Comparison of ENCODE assay signal across 24 mouse cellular contexts in genomic region chr1:127273363-127273762, GRCm38 (mm10).
DNase-seq lines count a peak whose midpoint lies in the region; ATAC-seq and TF ChIP-seq lines count a peak whose summit lies in the region.
"Had no signal": no experiment of that assay in that cellular context is flagged by ENCODE, and none has a peak within 500 bp of the region (broad histone marks: within the 10 kb centered on the region; RNA-seq: fewer than 3 reads in every experiment).

No protein-coding gene starts in this region.

- WGBS in heart, embryonic 13.5 days: 49% methylated on average over 5 of the region's 5 CpGs
- 38% methylated on average over 5 of the region's 5 CpGs for WGBS in heart, postnatal 0 days
- WGBS in hindbrain, embryonic 12.5 days: 87% methylated on average over 5 of the region's 5 CpGs
- WGBS in lung, postnatal 0 days: 58% methylated on average over 5 of the region's 5 CpGs

- ATAC-seq in heart, embryonic 13.5 days (ENCODE audit: extremely low read depth, insufficient number of reproducible peaks, low FRiP score, low TSS enrichment): no peak
- peak; percentile 77 for ATAC-seq in heart, postnatal 0 days (ENCODE audit: insufficient read depth, low read depth)
- no peak for ATAC-seq in hindbrain, embryonic 12.5 days (ENCODE audit: low FRiP score)
- no peak for ATAC-seq in lung, postnatal 0 days
- ATAC-seq in erythroblast, adult 5-6 weeks (replicated peaks; ENCODE audit: low FRiP score, poor library complexity, severe bottlenecking): no peak
- ATAC-seq: forebrain, embryonic 14.5 days; hindbrain, embryonic 16.5 days; inflammation-experienced regulatory T-cells, adult 6 months; intestine, postnatal 0 days had no signal

- no peaks in the 10 kb centered on the region; the same call in 1 of the 2 replicates for H3K9me3 ChIP-seq in heart, embryonic 13.5 days
- H3K9me3 ChIP-seq in heart, postnatal 0 days (replicated peaks; ENCODE audit: control insufficient read depth, low read length): no peaks in the 10 kb centered on the region
- H3K9me3 ChIP-seq in hindbrain, embryonic 12.5 days (replicated peaks): no peaks in the 10 kb centered on the region
- no peaks in the 10 kb centered on the region for H3K9me3 ChIP-seq in lung, postnatal 0 days (ENCODE audit: low read length)
- H3K9me3 ChIP-seq: embryonic facial prominence, embryonic 10.5 days; forebrain, embryonic 10.5 days had no signal

- no peaks in the 10 kb centered on the region for H3K27me3 ChIP-seq in heart, embryonic 13.5 days (replicated peaks)
- no peaks in the 10 kb centered on the region for H3K27me3 ChIP-seq in heart, postnatal 0 days (ENCODE audit: control insufficient read depth, insufficient read depth, low read length)
- no peaks in the 10 kb centered on the region for H3K27me3 ChIP-seq in hindbrain, embryonic 12.5 days
- no peaks in the 10 kb centered on the region for H3K27me3 ChIP-seq in lung, postnatal 0 days (replicated peaks; ENCODE audit: insufficient read depth, low read length)
- H3K27me3 ChIP-seq: CH12.LX had no signal

- no peak overlapping the region for H3K9ac ChIP-seq in heart, embryonic 13.5 days
- H3K9ac ChIP-seq in heart, postnatal 0 days (replicated peaks; ENCODE audit: low read depth, low read length): no peak overlapping the region
- no peak overlapping the region for H3K9ac ChIP-seq in hindbrain, embryonic 12.5 days
- H3K9ac ChIP-seq in lung, postnatal 0 days (replicated peaks; ENCODE audit: low read depth): no peak overlapping the region

- peak; percentile 43 to 44 for DNase-seq in heart, adult 9 months (ENCODE audit: low spot score in 2 of 2)
- DNase-seq in heart, postnatal 0 days (ENCODE audit: low spot score): peak; percentile 57
- DNase-seq in lung, postnatal 0 days (ENCODE audit: low spot score): no peak
- DNase-seq: adrenal gland, adult 8-10 months; adrenal gland, postnatal 36 days; cerebellum, adult 11-12 months; cerebellum, adult 9-11 months; cerebellum, postnatal 36 days; gastrocnemius, adult 2 months; gastrocnemius, postnatal 25 days; kidney, adult 9 months had no signal

- 0 out of 2 replicates have a peak, but pooled peaks cover 8% of the 10 kb centered on the region for H3K36me3 ChIP-seq in heart, embryonic 13.5 days
- no peaks in the 10 kb centered on the region for H3K36me3 ChIP-seq in heart, postnatal 0 days (replicated peaks; ENCODE audit: control insufficient read depth, insufficient read depth, low read length)
- H3K36me3 ChIP-seq in hindbrain, embryonic 12.5 days: no peaks in the 10 kb centered on the region
- H3K36me3 ChIP-seq in lung, postnatal 0 days (ENCODE audit: insufficient read depth, low read length): no peaks in the 10 kb centered on the region

- H3K4me3 ChIP-seq in brown adipose tissue, adult 24 weeks (ENCODE audit: insufficient read depth, low read depth, low read length): no peak overlapping the region
- no peak overlapping the region for H3K4me3 ChIP-seq in heart, embryonic 13.5 days
- H3K4me3 ChIP-seq in heart, postnatal 0 days (ENCODE audit: low read depth, low read length): no peak overlapping the region
- H3K4me3 ChIP-seq in hindbrain, embryonic 12.5 days: no peak overlapping the region
- H3K4me3 ChIP-seq in lung, postnatal 0 days (ENCODE audit: low read depth, low read length): no peak overlapping the region
- H3K4me3 ChIP-seq: embryonic facial prominence, embryonic 10.5 days; erythroblast, embryonic 14.5 days; forebrain, embryonic 10.5 days; gastrocnemius, adult 2 months had no signal

- no peak for TF ChIP-seq CTCF in heart, postnatal 0 days (IDR thresholded peaks at IDR 0.05; ENCODE audit: low read depth)
- TF ChIP-seq CTCF in lung, postnatal 0 days (IDR thresholded peaks at IDR 0.05): no peak

- H3K4me2 ChIP-seq in heart, embryonic 13.5 days: peak overlapping the region; percentile 32
- H3K4me2 ChIP-seq in heart, postnatal 0 days (ENCODE audit: low read depth, low read length): peak overlapping the region; percentile 8; the same call in 1 of the 2 replicates
- no peak overlapping the region for H3K4me2 ChIP-seq in hindbrain, embryonic 12.5 days (replicated peaks)
- no peak overlapping the region for H3K4me2 ChIP-seq in lung, postnatal 0 days (replicated peaks; ENCODE audit: low read depth, low read length)

- 0 out of 2 replicates have a peak overlapping the region, but pooled peaks have one; percentile 32 for H3K27ac ChIP-seq in brown adipose tissue, adult 24 weeks (replicated peaks; ENCODE audit: low read depth, low read length)
- H3K27ac ChIP-seq in heart, embryonic 13.5 days (replicated peaks): peak overlapping the region; percentile 78
- H3K27ac ChIP-seq in heart, postnatal 0 days (ENCODE audit: low read depth): peak overlapping the region; percentile 83
- no peak overlapping the region for H3K27ac ChIP-seq in hindbrain, embryonic 12.5 days
- H3K27ac ChIP-seq in lung, postnatal 0 days (ENCODE audit: low read length): no peak overlapping the region
- H3K27ac ChIP-seq: embryonic facial prominence, embryonic 10.5 days; forebrain, embryonic 10.5 days; gastrocnemius, adult 2 months; kidney, postnatal 0 days had no signal

- no peak for TF ChIP-seq EP300 in heart, postnatal 0 days (IDR thresholded peaks at IDR 0.05; ENCODE audit: low read depth)
- no peak for TF ChIP-seq EP300 in lung, postnatal 0 days (IDR thresholded peaks at IDR 0.05)

- H3K4me1 ChIP-seq in brown adipose tissue, adult 24 weeks (ENCODE audit: control insufficient read depth, insufficient read depth, insufficient read length, low read length): peaks cover 16% of the 10 kb centered on the region
- peaks cover 24% of the 10 kb centered on the region for H3K4me1 ChIP-seq in heart, embryonic 13.5 days
- H3K4me1 ChIP-seq in heart, postnatal 0 days (ENCODE audit: control insufficient read depth, insufficient read depth): peaks cover 16% of the 10 kb centered on the region
- no peaks in the 10 kb centered on the region for H3K4me1 ChIP-seq in hindbrain, embryonic 12.5 days
- H3K4me1 ChIP-seq in lung, postnatal 0 days (ENCODE audit: insufficient read depth, low read depth, low read length): no peaks in the 10 kb centered on the region
- H3K4me1 ChIP-seq: embryonic facial prominence, embryonic 10.5 days; forebrain, embryonic 10.5 days had no signal

Comparison
In these comparisons a context has a peak if more than half of its experiments do, and no peak if none do; other contexts are left out.
1. H3K27ac ChIP-seq: peak in brown adipose tissue, adult 24 weeks (single experiment), heart, embryonic 13.5 days (single experiment) and heart, postnatal 0 days (single experiment); none in hindbrain, embryonic 12.5 days (single experiment) and lung, postnatal 0 days (single experiment).
2. H3K4me2 ChIP-seq: peak in heart, embryonic 13.5 days (single experiment) and heart, postnatal 0 days (single experiment); none in hindbrain, embryonic 12.5 days (single experiment) and lung, postnatal 0 days (single experiment).